Mouse (Mus musculus) megakaryocyte, embryonic 14.5 days (primary cell): ENCODE results near the gene Parp8.

Experiments used
- FLI1 ChIP-seq: IDR thresholded peaks from 2 replicates; pipeline ENCODE4 v1.6.1; 2012; ENCODE audit warnings: low read length, inconsistent platforms, mixed read lengths
- GATA1 ChIP-seq: IDR thresholded peaks from 3 replicates; pipeline ENCODE4 v1.6.1; 2012; ENCODE audit warnings: mixed read lengths, low read length, inconsistent platforms, borderline replicate concordance

DNA sequence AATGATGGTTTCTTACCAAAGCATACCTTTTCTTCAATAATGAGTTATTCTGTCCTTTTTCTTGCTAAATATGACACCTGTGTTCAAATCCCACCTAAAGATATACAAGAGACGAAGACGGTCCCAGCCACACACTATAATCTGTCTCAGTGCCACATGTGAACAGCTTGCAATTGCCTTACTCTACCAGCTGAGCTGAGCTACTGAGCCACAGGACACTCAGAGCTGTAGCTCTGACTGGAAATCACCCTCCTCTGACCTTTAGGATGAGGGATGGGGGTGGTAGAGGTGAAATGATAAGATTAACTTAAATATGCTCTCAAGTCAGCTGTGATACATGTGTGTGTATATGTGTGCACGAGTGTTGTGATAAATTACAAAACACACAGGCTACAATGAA lies 57.9 kb downstream of the Parp8 start:
- TF ChIP-seq GATA1 (no peak), FLI1 (no peak)
